Mouse (Mus musculus) liver, embryonic 14.5 days (tissue): ENCODE data around the gene Mrps18a. TPM values are rescaled to one million over a fixed set of nuclear protein-coding genes. Genes with fewer than 3 reads are reported as not detected.

ENCODE experiments used
- ATAC-seq: fragments of 200-750 bp; cut with Nextera tagmentation; 2 replicates; pipeline ENCODE4 v1.8.0; 2017; ENCODE audit warnings: moderate number of reproducible peaks, mild to moderate bottlenecking, moderate library complexity; ENCODE audit not compliant: insufficient read depth
- DNase-seq, 3 experiments: peaks; one replicate each; pipeline ENCODE4 v3.0.0-alpha.2; 2012 to 2013; ENCODE audit warnings: low read depth in 3 of 3, low spot score in 3 of 3
- H3K27ac ChIP-seq: fragments of 300-500 bp; sonication (generic); 2 replicates; pipeline ENCODE4 v1.5.1; 2014; ENCODE audit warnings: moderate library complexity, mild to moderate bottlenecking, control low read depth, inconsistent platforms
- H3K27me3 ChIP-seq: fragments of 300-500 bp; sonication (generic); 2 replicates; pipeline ENCODE4 v1.6.1; 2014; ENCODE audit warnings: mild to moderate bottlenecking, low read length, moderate library complexity; ENCODE audit not compliant: control insufficient read depth, insufficient read depth
- H3K36me3 ChIP-seq: fragments of 300-500 bp; sonication (generic); replicated peaks from 2 replicates; pipeline ENCODE4 v1.6.1; 2014; ENCODE audit warnings: low read depth; ENCODE audit not compliant: control insufficient read depth, insufficient read depth
- H3K4me1 ChIP-seq, 2 experiments: fragments of 200-500 bp in 1 of 2; fragments of 300-500 bp in 1 of 2; sonication (generic) in 1 of 2; replicated peaks; 2 replicates each; pipeline ENCODE4 v1.6.1; 2012 to 2014; ENCODE audit warnings: antibody characterized with exemption in 1 of 2, inconsistent platforms in 1 of 2, low read length in 1 of 2; ENCODE audit not compliant: control insufficient read depth in 2 of 2, insufficient read depth in 2 of 2
- H3K4me2 ChIP-seq: fragments of 300-500 bp; sonication (generic); 2 replicates; pipeline ENCODE4 v1.6.1; 2014; ENCODE audit warnings: low read depth, mild to moderate bottlenecking, control low read depth, moderate library complexity
- H3K4me3 ChIP-seq, 2 experiments: fragments of 200-500 bp in 1 of 2; fragments of 300-500 bp in 1 of 2; sonication (generic) in 1 of 2; 2 replicates each; pipeline ENCODE4 v1.5.1; 2012 to 2014; ENCODE audit warnings: low read depth in 2 of 2, low read length in 2 of 2, mild to moderate bottlenecking in 2 of 2, control low read depth in 1 of 2, inconsistent platforms in 1 of 2, moderate library complexity in 1 of 2; ENCODE audit not compliant: insufficient read depth in 1 of 2
- H3K9ac ChIP-seq: fragments of 300-500 bp; sonication (generic); replicated peaks from 2 replicates; pipeline ENCODE4 v1.6.1; 2014; ENCODE audit warnings: mild to moderate bottlenecking, control low read depth, moderate library complexity
- H3K9me3 ChIP-seq: fragments of 300-500 bp; sonication (generic); 2 replicates; pipeline ENCODE4 v1.6.1; 2016; ENCODE audit warnings: low read length, mixed read lengths; ENCODE audit not compliant: control insufficient read depth
- CTCF ChIP-seq: IDR thresholded peaks from 2 replicates; pipeline ENCODE4 v1.5.1; 2016; ENCODE audit warnings: antibody characterized with exemption, low read depth, control low read depth
- EP300 ChIP-seq: IDR thresholded peaks from 2 replicates; pipeline ENCODE4 v1.6.1; 2016; ENCODE audit warnings: antibody characterized with exemption, low read depth
- WGBS: fragments of 180-500 bp; shearing (Covaris S2); extraction: QIAGEN DNeasy Blood & Tissue Kit; methylation state at CpG from one replicate; pipeline ENCODE4 v1.1.7; 2014; ENCODE audit not compliant: insufficient replicate concordance; 5-methylcytosine and 5-hydroxymethylcytosine counted together
- polyA plus RNA-seq, 2 experiments: library from polyadenylated mRNA; depleted of rRNA in 1 of 2; stranded (reverse) in 1 of 2; unstranded in 1 of 2; fragments of >200 nt; fragmentation: Nextera tagmentation in 1 of 2; extraction: Ambion mirVana in 1 of 2; gene quantifications; 2 replicates each; pipeline versions ENCODE4 v1.2.1 to v1.2.3; 2012 to 2014

Mrps18a gene
- polyA plus RNA-seq, 2 experiments, result 29.7 to 65.2 TPM

- DNase-seq, result no peak
- H3K4me2 ChIP-seq, result no peak overlapping the region
- no peaks in the 10 kb centered on the region; the same call in 1 of the 2 replicates for H3K36me3 ChIP-seq
- H3K9ac ChIP-seq, result no peak overlapping the region
- H3K27ac ChIP-seq, result no peak overlapping the region
- H3K4me1 ChIP-seq, result peaks cover 7 to 9% of the 10 kb centered on the region in 2 experiments
- H3K27me3 ChIP-seq, result no peaks in the 10 kb centered on the region
- TF ChIP-seq CTCF (no peak), EP300 (no peak)
- H3K4me3 ChIP-seq, result no peak overlapping the region
- no peaks in the 10 kb centered on the region for H3K9me3 ChIP-seq
- no peak for ATAC-seq
- 50% methylated on average over 2 of the region's 2 CpGs for WGBS
Measured at GRCm38 (mm10) chr17:46115489-46115888, 4.7 kb downstream of the Mrps18a start.

DNA sequence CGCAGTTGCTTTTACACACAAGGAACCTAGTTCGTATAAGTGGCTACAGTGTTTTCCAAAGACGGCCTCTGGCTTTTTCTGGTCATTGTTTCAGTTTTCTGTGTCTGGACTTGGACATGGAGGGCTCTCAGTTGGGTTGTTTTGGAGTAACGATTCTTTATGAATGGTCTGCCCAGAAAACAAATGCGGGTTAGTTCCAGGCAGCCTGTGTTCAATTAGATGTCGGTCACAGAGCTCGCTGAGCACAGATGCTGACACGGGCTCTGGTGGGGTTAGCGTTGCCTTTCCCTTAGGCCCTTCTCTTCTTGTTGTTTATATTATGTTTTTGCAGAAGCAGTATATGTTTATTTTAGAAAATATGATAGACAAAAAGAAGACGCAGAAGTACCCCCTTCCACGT is 5.4 kb downstream of the Mrps18a start:
- ATAC-seq, result no peak
- Histone ChIP-seq H3K9ac (no peak overlapping the region), H3K27ac (no peak overlapping the region), H3K36me3 (no peaks in the 10 kb centered on the region; the same call in 1 of the 2 replicates), H3K4me1 (peaks cover 7 to 9% of the 10 kb centered on the region in 2 experiments), H3K27me3 (no peaks in the 10 kb centered on the region), H3K9me3 (no peaks in the 10 kb centered on the region), H3K4me3 (no peak overlapping the region), H3K4me2 (no peak overlapping the region)
- WGBS, result 78% methylated on average over 11 of the region's 11 CpGs
- DNase-seq, result no peak
- no peak for TF ChIP-seq EP300
- no peak for TF ChIP-seq CTCF

DNA sequence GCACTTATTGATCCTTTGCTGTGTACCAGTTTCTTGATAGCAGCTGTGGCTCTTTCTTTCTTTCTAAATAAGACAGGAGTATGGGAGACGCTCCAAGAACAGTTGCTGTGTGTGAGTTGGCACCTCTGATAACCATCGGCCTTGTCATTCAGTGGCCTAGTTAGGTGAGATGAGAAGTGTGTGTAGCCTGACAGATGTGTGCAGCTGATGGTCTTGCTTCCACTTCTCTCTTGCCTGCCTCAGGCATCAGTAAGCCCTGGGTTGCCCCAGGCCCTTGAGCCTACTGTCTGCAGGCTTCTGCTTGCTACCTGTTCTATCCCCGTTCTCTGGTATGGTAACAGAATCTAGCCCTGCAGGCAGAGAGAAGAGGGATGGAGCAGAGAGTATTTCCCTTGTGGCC is 6.1 kb downstream of the Mrps18a start:
- Histone ChIP-seq H3K4me2 (no peak overlapping the region), H3K36me3 (no peaks in the 10 kb centered on the region; the same call in 1 of the 2 replicates), H3K27ac (no peak overlapping the region), H3K9ac (no peak overlapping the region), H3K27me3 (no peaks in the 10 kb centered on the region), H3K4me3 (no peak overlapping the region), H3K4me1 (peaks cover under 1 to 3% of the 10 kb centered on the region in 2 experiments), H3K9me3 (no peaks in the 10 kb centered on the region)
- 73% methylated on average over 3 of the region's 3 CpGs for WGBS
- DNase-seq, result no peak
- TF ChIP-seq CTCF, result no peak
- no peak for TF ChIP-seq EP300
- no peak for ATAC-seq

DNA sequence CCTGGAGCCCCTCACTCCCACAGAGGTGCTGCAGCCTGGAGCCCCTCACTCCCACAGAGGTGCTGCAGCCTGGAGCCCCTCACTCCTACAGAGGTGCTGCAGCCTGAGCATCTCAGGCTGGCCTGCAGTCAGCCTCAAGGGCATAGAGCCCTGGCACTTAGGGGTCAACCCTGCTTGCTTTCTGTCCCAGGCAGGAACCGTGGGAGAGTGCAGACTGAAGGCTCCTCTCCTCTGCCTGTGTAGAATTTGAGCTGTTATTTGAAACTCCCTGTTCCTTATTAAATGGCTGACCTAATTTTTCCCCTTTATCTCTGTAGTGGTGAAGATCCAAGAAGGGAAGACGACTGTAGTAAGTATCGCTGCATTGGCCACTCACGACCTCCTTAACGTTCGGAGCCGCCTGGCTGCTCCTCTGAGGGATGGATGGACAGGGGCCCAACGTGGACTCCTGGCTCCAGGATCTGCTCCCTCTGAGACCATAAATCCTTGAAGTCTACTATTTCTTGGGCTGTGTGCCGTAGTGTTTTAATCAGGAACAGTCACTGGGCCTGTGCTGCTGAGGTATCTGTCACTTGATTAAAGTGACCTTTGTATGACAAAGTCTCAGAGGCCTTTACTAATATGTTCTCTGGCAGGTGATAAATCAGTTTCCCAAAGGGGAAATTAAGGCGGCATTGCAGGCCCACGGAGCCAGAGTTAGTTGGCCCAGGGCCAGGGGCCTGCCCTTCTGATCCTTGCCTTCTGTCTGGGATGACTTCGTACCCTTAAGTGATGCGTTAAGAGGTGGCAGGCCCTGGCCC is 7.0 kb downstream of the Mrps18a start:
- Histone ChIP-seq H3K9ac (no peak overlapping the region), H3K4me1 (no peaks in the 10 kb centered on the region), H3K27ac (no peak overlapping the region), H3K9me3 (no peaks in the 10 kb centered on the region), H3K36me3 (peaks cover 3% of the 10 kb centered on the region), H3K4me3 (no peak overlapping the region), H3K27me3 (no peaks in the 10 kb centered on the region), H3K4me2 (no peak overlapping the region)
- ATAC-seq (no peak), DNase-seq (no peak)
- WGBS, result 77% methylated on average over 13 of the region's 13 CpGs
- TF ChIP-seq EP300 (no peak), CTCF (no peak)

GRCm38 (mm10) chr17:46118423-46118850 is 7.7 kb downstream of the Mrps18a start:
- Histone ChIP-seq H3K4me3 (no peak overlapping the region), H3K4me1 (no peaks in the 10 kb centered on the region), H3K36me3 (peaks cover 3% of the 10 kb centered on the region), H3K4me2 (no peak overlapping the region), H3K27ac (no peak overlapping the region), H3K27me3 (no peaks in the 10 kb centered on the region), H3K9ac (no peak overlapping the region), H3K9me3 (no peaks in the 10 kb centered on the region)
- ATAC-seq (no peak), DNase-seq (no peak)
- TF ChIP-seq EP300 (no peak), CTCF (no peak)
- WGBS, result 75% methylated on average over 4 of the region's 4 CpGs
